Mouse (Mus musculus) midbrain, postnatal 0 days (tissue): Measurements from ENCODE around the gene Hk3. TPM values are rescaled to one million over a fixed set of nuclear protein-coding genes. Genes with fewer than 3 reads are reported as not detected.

Source experiments
- ATAC-seq: fragments of 200-750 bp; cut with Nextera tagmentation; 2 replicates; pipeline ENCODE4 v1.8.0; 2017; ENCODE audit warnings: moderate number of reproducible peaks, mild to moderate bottlenecking, moderate TSS enrichment, moderate library complexity; ENCODE audit not compliant: low FRiP score
- DNase-seq: peaks from one replicate; pipeline ENCODE4 v3.0.0-alpha.2; 2015; ENCODE audit warnings: low spot score
- H3K27ac ChIP-seq: fragments of 300-500 bp; sonication (generic); 2 replicates; pipeline ENCODE4 v1.5.1; 2014; ENCODE audit warnings: low read depth, mild to moderate bottlenecking, low read length, mixed read lengths
- H3K27me3 ChIP-seq: fragments of 300-500 bp; sonication (generic); 2 replicates; pipeline ENCODE4 v1.6.1; 2014; ENCODE audit warnings: low read length, control low read depth, mixed read lengths; ENCODE audit not compliant: insufficient read depth
- H3K36me3 ChIP-seq: fragments of 300-500 bp; sonication (generic); 2 replicates; pipeline ENCODE4 v1.6.1; 2014; ENCODE audit warnings: low read length, control low read depth, mixed read lengths; ENCODE audit not compliant: insufficient read depth
- H3K4me1 ChIP-seq: fragments of 300-500 bp; sonication (generic); 2 replicates; pipeline ENCODE4 v1.6.1; 2014; ENCODE audit warnings: mild to moderate bottlenecking, control low read depth, antibody characterized with exemption, low read length, mixed read lengths; ENCODE audit not compliant: insufficient read depth
- H3K4me2 ChIP-seq: fragments of 300-500 bp; sonication (generic); 2 replicates; pipeline ENCODE4 v1.6.1; 2014; ENCODE audit warnings: low read depth, mild to moderate bottlenecking, low read length, mixed read lengths; ENCODE audit not compliant: poor library complexity, severe bottlenecking
- H3K4me3 ChIP-seq: fragments of 300-500 bp; sonication (generic); 2 replicates; pipeline ENCODE4 v1.5.1; 2014; ENCODE audit warnings: low read depth, mild to moderate bottlenecking, low read length, moderate library complexity
- H3K9ac ChIP-seq: fragments of 300-500 bp; sonication (generic); replicated peaks from 2 replicates; pipeline ENCODE4 v1.6.1; 2014; ENCODE audit warnings: mild to moderate bottlenecking, low read length, moderate library complexity, mixed read lengths; ENCODE audit not compliant: poor library complexity, severe bottlenecking
- H3K9me3 ChIP-seq: fragments of 300-500 bp; sonication (generic); 2 replicates; pipeline ENCODE4 v1.6.1; 2016; ENCODE audit warnings: low read length, control low read depth
- CTCF ChIP-seq: IDR thresholded peaks from 2 replicates; pipeline ENCODE4 v1.5.1; 2016; ENCODE audit warnings: antibody characterized with exemption, mild to moderate bottlenecking
- WGBS: fragments of 180-500 bp; shearing (Covaris S2); extraction: QIAGEN DNeasy Blood & Tissue Kit; methylation state at CpG from one replicate; pipeline ENCODE4 v1.1.7; 2014; 5-methylcytosine and 5-hydroxymethylcytosine counted together
- polyA plus RNA-seq: library from polyadenylated mRNA; unstranded; fragments of >200 nt; fragmentation: Nextera tagmentation; extraction: Ambion mirVana; gene quantifications from 2 replicates; pipeline ENCODE4 v1.2.1, GENCODE M21; 2015
- total RNA-seq: library from RNA; depleted of rRNA; stranded (reverse); fragments of >200 nt; gene quantifications from 2 replicates; pipeline ENCODE4 v1.2.3, GENCODE M21; 2014

The Hk3 gene
- total and polyA plus RNA-seq, 2 experiments from 2014 or later: 0.80 to 1.0 TPM

GRCm38 (mm10) chr13:55000433-55000832 lies 20.8 kb downstream of the Hk3 start:
- H3K4me2 ChIP-seq: no peak overlapping the region
- ATAC-seq (no peak), DNase-seq (no peak)
- H3K36me3 ChIP-seq: peaks cover 69% of the 10 kb centered on the region
- no peak overlapping the region for H3K9ac ChIP-seq
- H3K9me3 ChIP-seq: no peaks in the 10 kb centered on the region
- no peak overlapping the region for H3K27ac ChIP-seq
- H3K4me1 ChIP-seq: no peaks in the 10 kb centered on the region
- no peak overlapping the region for H3K4me3 ChIP-seq
- no peaks in the 10 kb centered on the region for H3K27me3 ChIP-seq
- 79% methylated on average over 10 of the region's 10 CpGs for WGBS
- no peak for TF ChIP-seq CTCF

GRCm38 (mm10) chr13:54997568-54997967 lies 23.6 kb downstream of the Hk3 start:
- H3K9ac ChIP-seq: no peak overlapping the region
- H3K4me2 ChIP-seq: no peak overlapping the region
- 79% methylated on average over 8 of the region's 8 CpGs for whole genome bisulfite sequencing
- no peaks in the 10 kb centered on the region for H3K4me1 ChIP-seq
- peaks cover 49% of the 10 kb centered on the region for H3K36me3 ChIP-seq
- ATAC-seq (no peak), DNase-seq (no peak)
- TF ChIP-seq CTCF: no peak
- no peak overlapping the region for H3K27ac ChIP-seq
- no peaks in the 10 kb centered on the region for H3K27me3 ChIP-seq
- no peaks in the 10 kb centered on the region for H3K9me3 ChIP-seq
- H3K4me3 ChIP-seq: no peak overlapping the region

- no peak for ATAC-seq
Observed at GRCm38 (mm10) chr13:54995161-54995560, 26.0 kb downstream of the Hk3 start.

GRCm38 (mm10) chr13:54994576-54994975 lies 26.6 kb downstream of the Hk3 start:
- ATAC-seq (no peak), DNase-seq (peak; percentile 52)
- no peak overlapping the region for H3K27ac ChIP-seq
- no peaks in the 10 kb centered on the region for H3K27me3 ChIP-seq
- no peaks in the 10 kb centered on the region for H3K9me3 ChIP-seq
- TF ChIP-seq CTCF: no peak
- H3K4me1 ChIP-seq: no peaks in the 10 kb centered on the region
- no peak overlapping the region for H3K9ac ChIP-seq
- no peak overlapping the region for H3K4me3 ChIP-seq
- H3K36me3 ChIP-seq: peaks cover 49% of the 10 kb centered on the region
- 23% methylated on average over 4 of the region's 4 CpGs for WGBS
- no peak overlapping the region for H3K4me2 ChIP-seq

More at GRCm38 (mm10) chr13:54995161-54995560, 26.0 kb downstream of the Hk3 start:
- no peak for DNase-seq
- no peak overlapping the region for H3K9ac ChIP-seq
- no peaks in the 10 kb centered on the region for H3K9me3 ChIP-seq
- H3K36me3 ChIP-seq: peaks cover 54% of the 10 kb centered on the region
- no peaks in the 10 kb centered on the region for H3K27me3 ChIP-seq
- WGBS: 65% methylated on average over 6 of the region's 6 CpGs
- H3K27ac ChIP-seq: no peak overlapping the region
- H3K4me2 ChIP-seq: no peak overlapping the region
- H3K4me3 ChIP-seq: no peak overlapping the region
- no peaks in the 10 kb centered on the region for H3K4me1 ChIP-seq
- TF ChIP-seq CTCF: no peak

GRCm38 (mm10) chr13:54992215-54992614 lies 29.0 kb downstream of the Hk3 start:
- H3K4me1 ChIP-seq: no peaks in the 10 kb centered on the region
- DNase-seq (no peak), ATAC-seq (no peak)
- no peak overlapping the region for H3K4me2 ChIP-seq
- TF ChIP-seq CTCF: no peak
- H3K9ac ChIP-seq: no peak overlapping the region
- no peaks in the 10 kb centered on the region for H3K9me3 ChIP-seq
- peaks cover 35% of the 10 kb centered on the region for H3K36me3 ChIP-seq
- no peaks in the 10 kb centered on the region for H3K27me3 ChIP-seq
- no peak overlapping the region for H3K4me3 ChIP-seq
- 86% methylated on average over 7 of the region's 7 CpGs for WGBS
- H3K27ac ChIP-seq: no peak overlapping the region

- H3K4me3 ChIP-seq: no peak overlapping the region
- WGBS: 56% methylated on average over 7 of the region's 7 CpGs
- no peak overlapping the region for H3K9ac ChIP-seq
- no peaks in the 10 kb centered on the region for H3K27me3 ChIP-seq
- H3K36me3 ChIP-seq: peaks cover 21% of the 10 kb centered on the region
- no peak for DNase-seq
- no peak for TF ChIP-seq CTCF
- no peak overlapping the region for H3K27ac ChIP-seq
- no peaks in the 10 kb centered on the region for H3K4me1 ChIP-seq
- no peak for ATAC-seq
- H3K4me2 ChIP-seq: no peak overlapping the region
- H3K9me3 ChIP-seq: no peaks in the 10 kb centered on the region
Observed at GRCm38 (mm10) chr13:54988181-54988760, 32.9 kb downstream of the Hk3 start.
